Mouse (Mus musculus) intestine, embryonic 14.5 days (tissue): Measurements from ENCODE around the gene Tacc3. TPM values are rescaled to one million over a fixed set of nuclear protein-coding genes. Genes with fewer than 3 reads are reported as not detected.

Experiments
- ATAC-seq: fragments of 200-750 bp; cut with Nextera tagmentation; replicated peaks from 2 replicates; pipeline ENCODE4 v1.8.0; 2017; ENCODE audit warnings: low read depth, moderate number of reproducible peaks, moderate TSS enrichment, moderate library complexity; ENCODE audit not compliant: low FRiP score, low TSS enrichment
- DNase-seq: peaks from one replicate; pipeline ENCODE4 v3.0.0-alpha.2; 2018; ENCODE audit warnings: low spot score
- H3K27ac ChIP-seq: fragments of 300-500 bp; sonication (generic); 2 replicates; pipeline ENCODE4 v1.5.1; 2014; ENCODE audit warnings: low read depth, mild to moderate bottlenecking, control low read depth
- H3K27me3 ChIP-seq: fragments of 300-500 bp; sonication (generic); replicated peaks from 2 replicates; pipeline ENCODE4 v1.6.1; 2014; ENCODE audit warnings: low read length, control low read depth; ENCODE audit not compliant: control insufficient read depth, insufficient read depth
- H3K36me3 ChIP-seq: fragments of 300-500 bp; sonication (generic); 2 replicates; pipeline ENCODE4 v1.6.1; 2014; ENCODE audit warnings: low read length, control low read depth; ENCODE audit not compliant: control insufficient read depth, insufficient read depth
- H3K4me1 ChIP-seq: fragments of 300-500 bp; sonication (generic); replicated peaks from 2 replicates; pipeline ENCODE4 v1.6.1; 2014; ENCODE audit warnings: low read length, control low read depth, mixed read lengths; ENCODE audit not compliant: control insufficient read depth, insufficient read depth
- H3K4me2 ChIP-seq: fragments of 300-500 bp; sonication (generic); 2 replicates; pipeline ENCODE4 v1.6.1; 2014; ENCODE audit warnings: low read length
- H3K4me3 ChIP-seq: fragments of 300-500 bp; sonication (generic); 2 replicates; pipeline ENCODE4 v1.5.1; 2014; ENCODE audit warnings: low read depth, low read length, control low read depth, mixed read lengths
- H3K9ac ChIP-seq: fragments of 300-500 bp; sonication (generic); 2 replicates; pipeline ENCODE4 v1.6.1; 2014; ENCODE audit warnings: mild to moderate bottlenecking, low read length
- H3K9me3 ChIP-seq: fragments of 300-500 bp; sonication (generic); 2 replicates; pipeline ENCODE4 v1.6.1; 2016; ENCODE audit warnings: low read length, control low read depth; ENCODE audit not compliant: control insufficient read depth
- WGBS: fragments of 180-500 bp; shearing (Covaris S2); extraction: QIAGEN DNeasy Blood & Tissue Kit; methylation state at CpG from one replicate; pipeline ENCODE4 v1.1.7; 2014; 5-methylcytosine and 5-hydroxymethylcytosine counted together
- polyA plus RNA-seq: library from polyadenylated mRNA; unstranded; fragments of >200 nt; fragmentation: Nextera tagmentation; extraction: Ambion mirVana; gene quantifications from 2 replicates; pipeline ENCODE4 v1.2.1, GENCODE M21; 2014

The Tacc3 gene
- polyA plus RNA-seq, 1 experiment from 2014 or later, result 174 TPM

GRCm38 (mm10) chr5:33651017-33651416 lies 6.9 kb upstream of the Tacc3 start:
- 9% methylated on average over 2 of the region's 2 CpGs for WGBS
- H3K9ac ChIP-seq, result peak overlapping the region; percentile 75
- H3K36me3 ChIP-seq, result peaks cover 60% of the 10 kb centered on the region
- peak overlapping the region; percentile 75 for H3K4me3 ChIP-seq
- ATAC-seq (no peak), DNase-seq (no peak)
- H3K4me2 ChIP-seq, result peak overlapping the region; percentile 52
- peaks cover 16% of the 10 kb centered on the region for H3K4me1 ChIP-seq
- no peaks in the 10 kb centered on the region for H3K27me3 ChIP-seq
- no peaks in the 10 kb centered on the region for H3K9me3 ChIP-seq
- H3K27ac ChIP-seq, result no peak overlapping the region

GRCm38 (mm10) chr5:33651541-33651920 lies 6.4 kb upstream of the Tacc3 start:
- Histone ChIP-seq H3K9me3 (no peaks in the 10 kb centered on the region), H3K9ac (peak overlapping the region; percentile 75), H3K4me3 (peak overlapping the region; percentile 75), H3K4me1 (peaks cover 21% of the 10 kb centered on the region), H3K27ac (peak overlapping the region; percentile 98), H3K27me3 (no peaks in the 10 kb centered on the region), H3K36me3 (peaks cover 55% of the 10 kb centered on the region), H3K4me2 (peak overlapping the region; percentile 52)
- ATAC-seq (no peak), DNase-seq (no peak)
- 0% methylated on average over 11 of the region's 11 CpGs for WGBS

GRCm38 (mm10) chr5:33651921-33652782 lies 5.8 kb upstream of the Tacc3 start, which contains the start of gene Slbp:
Slbp (minus strand) TSS chr5:33652574.
- Histone ChIP-seq H3K36me3 (peaks cover 49% of the 10 kb centered on the region), H3K9ac (peak within 1 kb of the TSS; percentile 75), H3K4me3 (peak within 1 kb of the TSS; percentile 75), H3K4me2 (peak within 1 kb of the TSS; percentile 52), H3K4me1 (peaks cover 27% of the 10 kb centered on the region), H3K27me3 (no peaks in the 10 kb centered on the region), H3K27ac (peak within 1 kb of the TSS; percentile 98), H3K9me3 (no peaks in the 10 kb centered on the region)
- under 1% methylated on average over 81 of the region's 82 CpGs for WGBS
- ATAC-seq, result peak; percentile 95
- DNase-seq, result peak; percentile 99

- ATAC-seq, result peak; percentile 24
- Histone ChIP-seq H3K27ac (peak overlapping the region; percentile 98), H3K36me3 (peaks cover 43% of the 10 kb centered on the region)
Measured at GRCm38 (mm10) chr5:33652783-33653173, 5.2 kb upstream of the Tacc3 start.

GRCm38 (mm10) chr5:33654424-33654823 lies 3.5 kb upstream of the Tacc3 start:
- WGBS, result 94% methylated on average over 13 of the region's 13 CpGs
- H3K4me1 ChIP-seq, result peaks cover 34% of the 10 kb centered on the region
- H3K36me3 ChIP-seq, result peaks cover 29% of the 10 kb centered on the region
- H3K4me3 ChIP-seq, result no peak overlapping the region
- no peak overlapping the region for H3K9ac ChIP-seq
- no peak for DNase-seq
- no peak overlapping the region for H3K27ac ChIP-seq
- H3K4me2 ChIP-seq, result no peak overlapping the region
- no peak for ATAC-seq
- H3K27me3 ChIP-seq, result no peaks in the 10 kb centered on the region
- no peaks in the 10 kb centered on the region for H3K9me3 ChIP-seq

More at GRCm38 (mm10) chr5:33652783-33653173, 5.2 kb upstream of the Tacc3 start:
- Histone ChIP-seq H3K9ac (peak overlapping the region; percentile 22; the same call in 1 of the 2 replicates), H3K4me3 (peak overlapping the region; percentile 75), H3K4me1 (peaks cover 27% of the 10 kb centered on the region), H3K9me3 (no peaks in the 10 kb centered on the region), H3K4me2 (peak overlapping the region; percentile 52), H3K27me3 (no peaks in the 10 kb centered on the region)
- WGBS, result under 1% methylated on average over 9 of the region's 9 CpGs
- no peak for DNase-seq

- no peak for ATAC-seq
- Histone ChIP-seq H3K36me3 (peaks cover 25% of the 10 kb centered on the region), H3K4me2 (no peak overlapping the region), H3K27ac (no peak overlapping the region), H3K4me1 (peaks cover 36% of the 10 kb centered on the region), H3K9me3 (no peaks in the 10 kb centered on the region), H3K9ac (no peak overlapping the region), H3K27me3 (no peaks in the 10 kb centered on the region), H3K4me3 (no peak overlapping the region)
- WGBS, result 93% methylated on average over 10 of the region's 10 CpGs
- DNase-seq, result no peak
Measured at GRCm38 (mm10) chr5:33655251-33655840, 2.6 kb upstream of the Tacc3 start.

- Histone ChIP-seq H3K4me1 (peaks cover 28% of the 10 kb centered on the region), H3K9ac (peak overlapping the region; percentile 53), H3K27ac (no peak overlapping the region), H3K4me3 (peak overlapping the region; percentile 72), H3K4me2 (peak overlapping the region; percentile 59), H3K27me3 (no peaks in the 10 kb centered on the region), H3K9me3 (no peaks in the 10 kb centered on the region), H3K36me3 (peaks cover 34% of the 10 kb centered on the region)
- DNase-seq (no peak), ATAC-seq (no peak)
- 39% methylated on average over 1 of the region's 1 CpGs for WGBS
Measured at GRCm38 (mm10) chr5:33656739-33657138, 1.2 kb upstream of the Tacc3 start.

- Histone ChIP-seq H3K9me3 (no peaks in the 10 kb centered on the region), H3K27me3 (no peaks in the 10 kb centered on the region), H3K36me3 (peaks cover 39% of the 10 kb centered on the region), H3K27ac (peak overlapping the region; percentile 95), H3K4me3 (peak overlapping the region; percentile 72), H3K4me2 (peak overlapping the region; percentile 59), H3K9ac (peak overlapping the region; percentile 53), H3K4me1 (peaks cover 28% of the 10 kb centered on the region)
- DNase-seq, result no peak
- under 1% methylated on average over 32 of the region's 32 CpGs for whole genome bisulfite sequencing
- ATAC-seq, result peak; percentile 30
Measured at GRCm38 (mm10) chr5:33657251-33657786, 609 bp upstream of the Tacc3 start.
